Comparison of ENCODE assay signal across 9 mouse cellular contexts in genomic region chr2:32131866-32132566, GRCm38 (mm10). TPM values are rescaled to one million over a fixed set of nuclear protein-coding genes. Genes with fewer than 3 reads are reported as not detected.
DNase-seq lines count a peak whose midpoint lies in the region; ATAC-seq and TF ChIP-seq lines count a peak whose summit lies in the region.
"Had no signal": no experiment of that assay in that cellular context is flagged by ENCODE, and none has a peak within 500 bp of the region (broad histone marks: within the 10 kb centered on the region; RNA-seq: fewer than 3 reads in every experiment).

No protein-coding gene starts in this region.

- H3K4me1 ChIP-seq in erythroblast, embryonic 14.5 days (ENCODE audit: control insufficient read depth) = peaks cover 79% of the 10 kb centered on the region
- H3K4me1 ChIP-seq in heart, postnatal 0 days (ENCODE audit: control insufficient read depth, insufficient read depth) = peaks cover 30% of the 10 kb centered on the region
- peaks cover 17% of the 10 kb centered on the region for H3K4me1 ChIP-seq in stomach, embryonic 16.5 days (ENCODE audit: control insufficient read depth, insufficient read depth, low read length)

- 67% methylated on average over 6 of the region's 6 CpGs for WGBS in heart, postnatal 0 days
- WGBS in stomach, embryonic 16.5 days = 57% methylated on average over 6 of the region's 6 CpGs

- no peak for ATAC-seq in erythroblast, adult 5-6 weeks (replicated peaks; ENCODE audit: low FRiP score, poor library complexity, severe bottlenecking)
- ATAC-seq in heart, postnatal 0 days (ENCODE audit: insufficient read depth, low read depth) = no peak
- ATAC-seq in stomach, embryonic 16.5 days (ENCODE audit: insufficient read depth, low FRiP score) = no peak
- ATAC-seq: activated CD4-positive, CD25-positive, alpha-beta regulatory T cell, adult 4 months had no signal

- peak overlapping the region; percentile 50 for H3K4me3 ChIP-seq in erythroblast, embryonic 14.5 days (replicated peaks)
- no peak overlapping the region for H3K4me3 ChIP-seq in heart, postnatal 0 days (ENCODE audit: low read depth, low read length)
- no peak overlapping the region for H3K4me3 ChIP-seq in stomach, embryonic 16.5 days (replicated peaks; ENCODE audit: low read length)

- no peak for TF ChIP-seq CTCF in heart, postnatal 0 days (IDR thresholded peaks at IDR 0.05; ENCODE audit: low read depth)

- peak overlapping the region; percentile 94; the same call in 1 of the 2 replicates for H3K27ac ChIP-seq in heart, postnatal 0 days (ENCODE audit: low read depth)
- no peak overlapping the region for H3K27ac ChIP-seq in stomach, embryonic 16.5 days (ENCODE audit: low read length)

- no peaks in the 10 kb centered on the region for H3K27me3 ChIP-seq in erythroblast, embryonic 14.5 days (ENCODE audit: control insufficient read depth)
- H3K27me3 ChIP-seq in heart, postnatal 0 days (ENCODE audit: control insufficient read depth, insufficient read depth, low read length) = no peaks in the 10 kb centered on the region
- no peaks in the 10 kb centered on the region for H3K27me3 ChIP-seq in stomach, embryonic 16.5 days (ENCODE audit: control insufficient read depth, insufficient read depth, low read length)

- no peak overlapping the region for H3K9ac ChIP-seq in heart, postnatal 0 days (replicated peaks; ENCODE audit: low read depth, low read length)
- H3K9ac ChIP-seq in stomach, embryonic 16.5 days (ENCODE audit: low read length) = no peak overlapping the region

- intact Hi-C loops in left cerebral cortex, postnatal 14 days (cut with DNase I) = loop anchor here (5.0 kb wide), 1 partner anchor 100 kb away; no protein-coding TSS in a partner anchor

- no peaks in the 10 kb centered on the region; the same call in 1 of the 2 replicates for H3K9me3 ChIP-seq in erythroblast, embryonic 14.5 days (ENCODE audit: control insufficient read depth, low read length)
- H3K9me3 ChIP-seq in heart, postnatal 0 days (replicated peaks; ENCODE audit: control insufficient read depth, low read length) = no peaks in the 10 kb centered on the region
- no peaks in the 10 kb centered on the region for H3K9me3 ChIP-seq in stomach, embryonic 16.5 days (replicated peaks; ENCODE audit: control insufficient read depth, low read length)

- no peak for TF ChIP-seq EP300 in heart, postnatal 0 days (IDR thresholded peaks at IDR 0.05; ENCODE audit: low read depth)

- H3K36me3 ChIP-seq in erythroblast, embryonic 14.5 days (ENCODE audit: control insufficient read depth) = peaks cover 17% of the 10 kb centered on the region
- no peaks in the 10 kb centered on the region for H3K36me3 ChIP-seq in heart, postnatal 0 days (replicated peaks; ENCODE audit: control insufficient read depth, insufficient read depth, low read length)
- no peaks in the 10 kb centered on the region for H3K36me3 ChIP-seq in stomach, embryonic 16.5 days (ENCODE audit: control insufficient read depth, insufficient read depth, low read length)

- DNase-seq in heart, postnatal 0 days (ENCODE audit: low spot score) = no peak
- no peak for DNase-seq in heart, adult 8-10 months (ENCODE audit: low spot score)
- DNase-seq in thymus, postnatal 14 days = peak; percentile 55
- no peak for DNase-seq in thymus, postnatal 0 days (ENCODE audit: low spot score)
- DNase-seq in left cerebral cortex, postnatal 14 days (ENCODE audit: low spot score in 2 of 2) = no peak

- H3K4me2 ChIP-seq in heart, postnatal 0 days (ENCODE audit: low read depth, low read length) = no peak overlapping the region
- 0 out of 2 replicates have a peak overlapping the region, but pooled peaks have one; percentile 21 for H3K4me2 ChIP-seq in stomach, embryonic 16.5 days (ENCODE audit: low read depth, low read length)

RNA-seq across cellular contexts. Expression of gene Prrc2b, which starts 18.9 kb away (rescaled TPM):
- 1.2 TPM in 2 replicates for polyA plus RNA-seq in erythroblast, embryonic 14.5 days (2012)
- total RNA-seq in erythroblast, adult 5-6 weeks (2015; ENCODE audit: low replicate concordance) = 12.3 and 13.0 TPM in 2 replicates
- total RNA-seq in erythroblast, adult 5-6 weeks (2017; ENCODE audit: low replicate concordance) = 10.8 and 13.7 TPM in 2 replicates
- total RNA-seq in heart, postnatal 0 days (2014; rRNA removed; ENCODE audit: low replicate concordance) = 66.5 and 74.1 TPM in 2 replicates
- 16.1 and 19.5 TPM in 2 replicates for polyA plus RNA-seq in heart, postnatal 0 days (2015; fragmentation: Nextera tagmentation; extraction: Ambion mirVana)
- total RNA-seq in heart, adult 8-10 months (2022) = 10 to 100 TPM; 83.5 to 94.1 (median 89.2) TPM
- 22.5 and 33.6 TPM in 2 replicates for polyA plus RNA-seq in thymus, postnatal 0 days (2015; fragmentation: Nextera tagmentation; extraction: Ambion mirVana)
- 22.7 and 27.3 TPM in 2 replicates for polyA plus RNA-seq in stomach, embryonic 16.5 days (2015; fragmentation: Nextera tagmentation; extraction: Ambion mirVana)
- total RNA-seq in left cerebral cortex, postnatal 14 days (2021) = 100 to 1,000 TPM; 244 to 245 TPM

RNA-seq across cellular contexts. Expression of gene Plpp7, which starts 36.7 kb away (rescaled TPM):
- 0.32 and 0.48 TPM in 2 replicates for polyA plus RNA-seq in erythroblast, embryonic 14.5 days (2012)
- total RNA-seq in erythroblast, adult 5-6 weeks (2015; ENCODE audit: low replicate concordance) = not detected in 2 replicates
- total RNA-seq in erythroblast, adult 5-6 weeks (2017; ENCODE audit: low replicate concordance) = 0.60 TPM in 1 of 2 replicates, not detected in the other
- total RNA-seq in heart, postnatal 0 days (2014; rRNA removed; ENCODE audit: low replicate concordance) = 30.7 and 56.3 TPM in 2 replicates
- 23.4 and 24.0 TPM in 2 replicates for polyA plus RNA-seq in heart, postnatal 0 days (2015; fragmentation: Nextera tagmentation; extraction: Ambion mirVana)
- 10 to 100 TPM; 34.7 to 48.9 (median 42.6) TPM for total RNA-seq in heart, adult 8-10 months (2022)
- 0.91 and 1.0 TPM in 2 replicates for polyA plus RNA-seq in thymus, postnatal 0 days (2015; fragmentation: Nextera tagmentation; extraction: Ambion mirVana)
- polyA plus RNA-seq in stomach, embryonic 16.5 days (2015; fragmentation: Nextera tagmentation; extraction: Ambion mirVana) = 4.6 and 5.7 TPM in 2 replicates
- total RNA-seq in left cerebral cortex, postnatal 14 days (2021) = 10 to 100 TPM; 24.5 to 28.5 TPM
- polyA plus RNA-seq: activated CD4-positive, CD25-positive, alpha-beta regulatory T cell, adult 4 months had no signal

RNA-seq across cellular contexts. Expression of gene Fam78a, which starts 47.4 kb away (rescaled TPM):
- 9.8 and 12.5 TPM in 2 replicates for polyA plus RNA-seq in erythroblast, embryonic 14.5 days (2012)
- 9.6 and 16.9 TPM in 2 replicates for total RNA-seq in erythroblast, adult 5-6 weeks (2015; ENCODE audit: low replicate concordance)
- total RNA-seq in erythroblast, adult 5-6 weeks (2017; ENCODE audit: low replicate concordance) = 19.7 and 23.0 TPM in 2 replicates
- 28.7 and 34.9 TPM in 2 replicates for total RNA-seq in heart, postnatal 0 days (2014; rRNA removed; ENCODE audit: low replicate concordance)
- 14.6 and 18.0 TPM in 2 replicates for polyA plus RNA-seq in heart, postnatal 0 days (2015; fragmentation: Nextera tagmentation; extraction: Ambion mirVana)
- total RNA-seq in heart, adult 8-10 months (2022) = 10 to 100 TPM; 12.7 to 26.1 (median 16.3) TPM
- 57.5 and 68.6 TPM in 2 replicates for polyA plus RNA-seq in thymus, postnatal 0 days (2015; fragmentation: Nextera tagmentation; extraction: Ambion mirVana)
- polyA plus RNA-seq in stomach, embryonic 16.5 days (2015; fragmentation: Nextera tagmentation; extraction: Ambion mirVana) = 1.0 and 2.2 TPM in 2 replicates
- 1 to 10 TPM; 3.4 to 4.2 TPM for total RNA-seq in left cerebral cortex, postnatal 14 days (2021)

Comparison
In these comparisons a context has a peak if more than half of its experiments do, and no peak if none do; other contexts are left out.
1. RNA of gene Plpp7, which starts 36.7 kb away (total RNA-seq): 30.7 to 56.3 TPM in heart, postnatal 0 days, 34.7 to 48.9 TPM in heart, adult 8-10 months and 24.5 to 28.5 TPM in left cerebral cortex, postnatal 14 days; 0.60 TPM in erythroblast, adult 5-6 weeks; every median in the first group is over 10 times any median in the second.